Mouse (Mus musculus) central nervous system, embryonic 11.5 days (tissue): ENCODE measurements around the gene Gm45213. TPM values are rescaled to one million over a fixed set of nuclear protein-coding genes. Genes with fewer than 3 reads are reported as not detected.

ENCODE experiments used
- polyA plus RNA-seq: library from polyadenylated mRNA; depleted of rRNA; stranded (reverse); fragments of >200 nt; gene quantifications from 2 replicates; pipeline ENCODE4 v1.2.3, GENCODE M21; 2012; rRNA removed

Gene Gm45213
- not detected in 2 replicates for polyA plus RNA-seq

GRCm38 (mm10) chr7:66043552-66044459 lies at the start of gene Gm45213:
Gm45213 (plus strand) TSS chr7:66043602.

GRCm38 (mm10) chr7:66058703-66059102 lies 15.3 kb downstream of the Gm45213 start, which contains the start of gene Snrpa1:
Snrpa1 (plus strand) TSS chr7:66059003.

GRCm38 (mm10) chr7:66079364-66080230 lies 36.2 kb downstream of the Gm45213 start, which contains the start of gene Selenos:
Selenos (plus strand) TSS chr7:66079649.

GRCm38 (mm10) chr7:66108961-66109854 lies 65.8 kb downstream of the Gm45213 start, which contains the start of gene Chsy1:
Chsy1 (plus strand) TSS chr7:66109515.

Other genes with a start within 250 kb of the Gm45213 start
- gene Pcsk6, start 181.9 kb upstream of the Gm45213 start, polyA plus RNA-seq = 3.4 and 6.0 TPM in 2 replicates
- 102 and 266 TPM in 2 replicates for gene Snrpa1, start 15.4 kb downstream of the Gm45213 start, polyA plus RNA-seq
- 59.4 and 62.6 TPM in 2 replicates for gene Selenos, start 36.0 kb downstream of the Gm45213 start, polyA plus RNA-seq
- 21.1 and 32.0 TPM in 2 replicates for gene Chsy1, start 65.9 kb downstream of the Gm45213 start, polyA plus RNA-seq